Mouse (Mus musculus) neural tube, embryonic 11.5 days (tissue): ENCODE data around the gene Sbsn. TPM values are rescaled to one million over a fixed set of nuclear protein-coding genes. Genes with fewer than 3 reads are reported as not detected.
"Not testable (repeated sequence)": the region's sequence is repeated elsewhere in the genome, so short reads cannot be mapped to it uniquely, and the experiment has no call there.

Experiments used
- ATAC-seq: fragments of 200-750 bp; cut with Nextera tagmentation; 2 replicates; pipeline ENCODE4 v1.8.0; 2017; ENCODE audit warnings: moderate number of reproducible peaks, mild to moderate bottlenecking, moderate TSS enrichment, moderate library complexity; ENCODE audit not compliant: insufficient read depth, low FRiP score, low TSS enrichment
- DNase-seq: peaks from one replicate; pipeline ENCODE4 v3.0.0-alpha.2; 2015; ENCODE audit warnings: low spot score
- H3K27ac ChIP-seq: fragments of 300-500 bp; sonication (generic); 2 replicates; pipeline ENCODE4 v1.5.1; 2014; ENCODE audit warnings: low read depth, mild to moderate bottlenecking, low read length
- H3K27me3 ChIP-seq: fragments of 300-500 bp; sonication (generic); 2 replicates; pipeline ENCODE4 v1.6.1; 2014; ENCODE audit warnings: mild to moderate bottlenecking, low read length, mixed read lengths; ENCODE audit not compliant: control insufficient read depth, insufficient read depth
- H3K36me3 ChIP-seq: fragments of 300-500 bp; sonication (generic); 2 replicates; pipeline ENCODE4 v1.6.1; 2014; ENCODE audit warnings: mild to moderate bottlenecking, low read length, moderate library complexity, mixed read lengths; ENCODE audit not compliant: control insufficient read depth, insufficient read depth
- H3K4me1 ChIP-seq: fragments of 300-500 bp; sonication (generic); 2 replicates; pipeline ENCODE4 v1.6.1; 2014; ENCODE audit warnings: low read length, mixed read lengths; ENCODE audit not compliant: control insufficient read depth, insufficient read depth
- H3K4me2 ChIP-seq: fragments of 300-500 bp; sonication (generic); 2 replicates; pipeline ENCODE4 v1.6.1; 2014; ENCODE audit warnings: low read depth, mild to moderate bottlenecking, moderate library complexity
- H3K4me3 ChIP-seq: fragments of 300-500 bp; sonication (generic); 2 replicates; pipeline ENCODE4 v1.5.1; 2014; ENCODE audit warnings: low read depth, low read length
- H3K9ac ChIP-seq: fragments of 300-500 bp; sonication (generic); 2 replicates; pipeline ENCODE4 v1.6.1; 2014; ENCODE audit warnings: mild to moderate bottlenecking, low read length
- H3K9me3 ChIP-seq: fragments of 300-500 bp; sonication (generic); 2 replicates; pipeline ENCODE4 v1.6.1; 2016; ENCODE audit warnings: low read length; ENCODE audit not compliant: control insufficient read depth
- WGBS: fragments of 180-500 bp; shearing (Covaris S2); extraction: QIAGEN DNeasy Blood & Tissue Kit; methylation state at CpG from one replicate; pipeline ENCODE4 v1.1.7; 2014; 5-methylcytosine and 5-hydroxymethylcytosine counted together
- polyA plus RNA-seq: library from polyadenylated mRNA; unstranded; fragments of >200 nt; fragmentation: Nextera tagmentation; extraction: Ambion mirVana; gene quantifications from 2 replicates; pipeline ENCODE4 v1.2.1, GENCODE M21; 2014

The Sbsn gene
- polyA plus RNA-seq, 1 experiment from 2014 or later: 0.09 TPM

DNA sequence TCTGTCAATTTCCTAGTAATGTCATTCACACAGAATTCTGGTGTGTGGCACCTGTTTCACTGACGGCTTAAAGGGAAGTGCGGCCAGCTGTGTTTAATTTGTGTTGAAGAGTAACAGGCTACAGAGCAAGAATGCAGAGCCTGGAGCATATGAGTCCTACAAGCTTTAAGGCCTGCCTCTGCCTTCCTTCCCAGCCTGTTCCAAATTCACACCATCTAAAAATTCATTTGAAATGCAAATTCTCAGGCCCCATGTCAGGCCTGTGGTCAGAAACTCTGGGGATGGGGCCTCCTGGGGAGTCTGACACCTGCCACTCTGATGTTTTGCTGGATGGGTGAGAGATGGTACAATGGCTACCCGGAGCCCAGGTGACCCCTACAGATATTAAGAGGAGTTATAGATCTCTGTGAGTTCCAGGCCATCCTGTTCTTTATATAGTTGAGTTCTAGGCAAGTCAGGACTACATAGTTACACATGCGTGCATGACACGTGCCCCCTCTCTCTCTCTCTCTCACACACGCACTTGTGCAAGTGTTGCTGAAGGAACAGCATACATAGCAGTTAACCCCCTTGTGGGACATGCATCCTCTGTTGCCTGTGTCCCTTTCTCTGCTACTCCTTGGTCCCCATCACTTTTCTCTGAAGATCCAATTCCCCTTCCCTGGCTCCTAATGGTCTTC lies 27.9 kb upstream of the Sbsn start:
- DNase-seq (no peak), ATAC-seq (no peak)
- whole genome bisulfite sequencing: 79% methylated on average over 6 of the region's 6 CpGs

DNA sequence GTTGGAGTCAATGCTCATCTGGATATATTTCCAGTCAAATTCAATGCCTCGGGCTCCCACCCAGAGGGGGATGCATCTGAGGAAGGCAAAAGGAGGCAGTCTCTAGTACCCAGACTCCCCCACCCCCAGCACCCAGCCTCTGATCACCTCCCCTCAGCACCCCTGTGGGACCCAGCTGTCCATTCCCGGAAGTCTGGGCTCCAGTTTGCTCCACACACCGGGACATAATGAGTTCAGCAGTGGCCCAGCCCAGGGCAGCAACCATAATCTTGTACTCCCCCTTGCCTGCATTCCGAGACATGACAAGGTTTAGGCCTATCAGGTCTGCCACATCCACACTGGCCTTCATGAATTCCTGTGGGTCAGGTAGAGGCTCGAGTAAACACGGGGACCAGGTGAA lies 23.1 kb upstream of the Sbsn start:
- Histone ChIP-seq H3K36me3 (no peaks in the 10 kb centered on the region; the same call in 1 of the 2 replicates), H3K27ac (no peak overlapping the region), H3K4me3 (peak overlapping the region; percentile 87), H3K9ac (no peak overlapping the region), H3K4me2 (peak overlapping the region; percentile 60), H3K27me3 (no peaks in the 10 kb centered on the region), H3K4me1 (peaks cover 14% of the 10 kb centered on the region), H3K9me3 (no peaks in the 10 kb centered on the region)
- ATAC-seq (no peak), DNase-seq (no peak)
- 85% methylated on average over 6 of the region's 6 CpGs for WGBS

More for the DNA sequence above, 27.9 kb upstream of the Sbsn start:
- no peaks in the 10 kb centered on the region; the same call in 1 of the 2 replicates for H3K36me3 ChIP-seq
- no peaks in the 10 kb centered on the region for H3K27me3 ChIP-seq
- H3K27ac ChIP-seq: no peak overlapping the region
- H3K9me3 ChIP-seq: no peaks in the 10 kb centered on the region
- H3K4me3 ChIP-seq: no peak overlapping the region
- H3K4me1 ChIP-seq: peaks cover 3% of the 10 kb centered on the region
- H3K9ac ChIP-seq: no peak overlapping the region
- no peak overlapping the region for H3K4me2 ChIP-seq

DNA sequence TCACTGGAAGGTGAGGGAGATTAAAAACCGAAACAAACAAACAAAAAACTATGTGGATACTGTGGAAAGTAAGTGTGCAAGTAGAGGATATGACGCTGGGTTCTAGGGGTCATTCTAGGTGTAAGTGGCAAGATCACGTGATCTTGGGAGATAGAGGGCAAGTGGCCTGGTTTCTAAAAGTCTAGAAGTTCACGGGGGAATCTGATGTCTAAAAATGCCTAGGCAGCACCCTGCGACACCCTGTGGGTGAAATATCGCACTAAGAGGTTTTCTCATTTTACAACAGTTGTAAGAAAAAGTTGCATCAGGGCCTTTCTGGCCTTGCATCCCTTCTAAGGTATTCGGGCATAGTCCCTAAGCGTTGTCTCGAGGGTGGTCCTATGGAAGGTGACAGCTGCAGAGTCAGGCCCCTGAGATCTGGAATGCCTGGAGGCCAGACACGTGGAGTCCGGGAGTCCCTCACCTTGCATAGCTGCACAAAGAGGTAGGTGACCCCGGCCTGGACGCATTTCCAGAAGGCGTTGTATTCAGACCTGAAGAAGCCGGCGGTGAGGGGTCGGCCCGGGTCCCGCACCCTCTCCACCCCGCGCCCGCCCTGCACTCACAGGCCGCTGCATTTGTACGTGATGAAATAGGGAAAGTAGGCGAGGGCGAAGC lies 22.4 kb upstream of the Sbsn start:
- no peaks in the 10 kb centered on the region for H3K27me3 ChIP-seq
- WGBS: 10% methylated on average over 26 of the region's 26 CpGs
- no peaks in the 10 kb centered on the region for H3K9me3 ChIP-seq
- peak overlapping the region; percentile 87 for H3K4me3 ChIP-seq
- peak overlapping the region; percentile 80 for H3K9ac ChIP-seq
- H3K4me2 ChIP-seq: peak overlapping the region; percentile 60
- H3K36me3 ChIP-seq: no peaks in the 10 kb centered on the region; the same call in 1 of the 2 replicates
- H3K27ac ChIP-seq: 0 out of 2 replicates have a peak overlapping the region, but pooled peaks have one; percentile 2
- no peak for DNase-seq
- peaks cover 14% of the 10 kb centered on the region for H3K4me1 ChIP-seq
- ATAC-seq: peak; percentile 59

DNA sequence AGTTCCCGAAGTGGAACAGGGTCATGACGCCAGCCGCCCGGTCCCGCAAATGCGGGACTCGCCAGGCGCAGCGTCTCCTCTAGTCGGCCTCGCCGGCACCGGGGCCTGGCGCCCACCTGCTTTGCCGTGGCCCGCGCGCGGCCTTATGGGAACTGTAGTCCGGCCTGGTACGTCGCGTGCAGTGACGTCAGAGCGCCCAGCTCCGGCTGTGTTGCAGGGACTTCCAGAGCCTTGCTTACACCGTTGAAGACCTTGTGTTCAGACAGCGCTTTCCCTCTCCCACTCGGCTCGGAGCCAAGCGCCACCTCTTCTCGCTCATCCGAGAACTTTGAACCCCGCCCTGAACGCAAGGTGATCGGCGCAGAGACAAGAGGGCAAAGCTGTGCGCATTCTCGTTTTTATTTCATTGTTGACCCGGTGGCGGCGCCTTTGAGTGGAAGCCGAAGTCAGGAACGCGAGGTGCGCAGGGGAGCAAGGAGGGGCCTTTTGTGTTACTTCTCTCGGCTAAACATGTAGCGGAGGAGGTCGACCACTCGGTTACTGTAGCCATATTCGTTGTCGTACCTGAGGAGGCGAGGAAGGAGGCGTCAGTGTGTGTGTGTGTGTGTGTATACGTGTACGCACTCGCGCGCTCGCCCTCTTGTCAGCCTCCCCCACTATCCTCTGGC lies 21.7 kb upstream of the Sbsn start, which contains the start of gene Tmem147:
Tmem147 (minus strand) TSS at position 145 of the 668 bp plus-strand sequence.
- ATAC-seq: peak; percentile 98
- WGBS: under 1% methylated on average over 60 of the region's 60 CpGs
- Histone ChIP-seq H3K36me3 (no peaks in the 10 kb centered on the region; the same call in 1 of the 2 replicates), H3K9ac (peak within 1 kb of the TSS; percentile 80), H3K27me3 (no peaks in the 10 kb centered on the region), H3K4me2 (peak within 1 kb of the TSS; percentile 60), H3K27ac (peak within 1 kb of the TSS; percentile 77), H3K4me3 (peak within 1 kb of the TSS; percentile 87), H3K9me3 (no peaks in the 10 kb centered on the region), H3K4me1 (peaks cover 14% of the 10 kb centered on the region)
- peak; percentile 95 for DNase-seq

DNA sequence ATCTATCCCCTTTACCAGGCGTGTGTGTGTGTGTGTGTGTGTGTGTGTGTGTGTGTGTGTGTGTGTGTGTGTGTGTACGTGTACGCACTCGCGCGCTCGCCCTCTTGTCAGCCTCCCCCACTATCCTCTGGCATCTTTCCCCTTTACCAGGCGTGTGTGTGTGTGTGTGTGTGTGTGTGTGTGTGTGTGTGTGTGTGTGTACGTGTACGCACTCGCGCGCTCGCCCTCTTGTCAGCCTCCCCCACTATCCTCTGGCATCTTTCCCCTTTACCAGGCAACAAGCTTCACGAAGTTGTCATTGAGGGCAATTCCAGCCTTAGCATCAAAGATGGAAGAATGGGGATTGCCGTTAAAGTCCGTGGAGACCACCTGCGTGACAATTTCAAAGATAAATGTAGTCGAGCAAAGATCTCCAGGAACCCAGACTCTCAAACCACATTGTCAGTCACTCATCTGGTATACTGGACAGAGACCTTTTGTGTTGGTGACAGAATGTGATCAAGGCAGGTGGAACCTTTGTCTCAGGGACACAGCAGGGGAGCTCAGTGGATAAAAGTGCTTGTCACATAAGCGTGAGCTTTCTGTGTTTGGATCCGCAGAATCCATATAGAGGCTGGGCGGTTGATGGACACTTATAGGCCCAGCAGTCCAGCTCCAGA lies 21.1 kb upstream of the Sbsn start:
- Histone ChIP-seq H3K4me2 (peak overlapping the region; percentile 60), H3K27ac (peak overlapping the region; percentile 77), H3K4me3 (peak overlapping the region; percentile 87), H3K9ac (peak overlapping the region; percentile 80), H3K4me1 (peaks cover 14% of the 10 kb centered on the region)
- DNase-seq, ATAC-seq, H3K27me3 ChIP-seq, H3K36me3 ChIP-seq, H3K9me3 ChIP-seq: not testable (repeated sequence)
- WGBS: 32% methylated on average over 11 of the region's 22 CpGs

DNA sequence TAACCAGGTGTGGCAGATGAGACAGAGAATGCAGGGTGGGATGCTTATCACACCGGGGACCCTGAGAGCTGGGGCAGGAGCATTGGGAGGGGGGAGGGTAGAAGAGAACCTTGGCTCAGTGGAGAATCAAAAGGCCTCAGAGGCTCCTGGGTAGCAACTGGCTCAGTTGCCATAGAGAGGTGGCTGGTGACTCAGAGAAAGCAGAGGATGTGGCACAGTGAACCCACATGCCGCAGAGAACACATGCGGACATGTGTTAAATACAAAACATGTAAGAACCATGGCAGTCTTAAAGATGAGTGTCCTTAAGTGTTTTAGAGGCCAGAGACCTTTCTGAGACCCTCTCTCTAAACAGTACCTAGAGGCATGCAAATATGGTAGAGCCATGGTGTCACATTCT lies 15.1 kb upstream of the Sbsn start:
- Histone ChIP-seq H3K36me3 (peaks cover 6% of the 10 kb centered on the region; the same call in 1 of the 2 replicates), H3K9me3 (no peaks in the 10 kb centered on the region)
- WGBS: 86% methylated on average over 3 of the region's 3 CpGs

DNA sequence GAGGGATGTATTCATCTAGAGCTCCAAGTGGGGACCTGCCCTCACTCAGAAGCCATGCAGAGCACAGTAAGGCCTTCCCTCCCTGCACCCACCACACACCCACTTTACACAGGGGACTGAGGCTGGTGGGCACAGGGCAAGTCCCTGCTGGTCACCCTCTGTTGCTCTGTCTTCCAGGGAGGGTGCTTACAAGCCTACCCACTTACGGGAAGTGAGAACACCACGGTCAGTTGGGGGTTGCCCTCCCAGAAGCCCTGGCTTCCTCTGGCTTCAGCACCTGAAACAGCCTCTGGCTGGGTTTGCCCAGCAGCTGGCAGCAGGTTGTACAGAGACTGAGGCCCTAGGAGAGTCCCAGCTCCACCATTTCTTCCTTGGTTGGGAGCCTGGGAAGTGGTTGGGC lies 8.7 kb upstream of the Sbsn start:
- ATAC-seq: not testable (repeated sequence)

More for the DNA sequence above, 15.1 kb upstream of the Sbsn start:
- Histone ChIP-seq H3K4me3 (no peak overlapping the region), H3K4me1 (no peaks in the 10 kb centered on the region), H3K9ac (no peak overlapping the region), H3K27me3 (no peaks in the 10 kb centered on the region), H3K27ac (no peak overlapping the region), H3K4me2 (no peak overlapping the region)
- DNase-seq: no peak
- no peak for ATAC-seq

DNA sequence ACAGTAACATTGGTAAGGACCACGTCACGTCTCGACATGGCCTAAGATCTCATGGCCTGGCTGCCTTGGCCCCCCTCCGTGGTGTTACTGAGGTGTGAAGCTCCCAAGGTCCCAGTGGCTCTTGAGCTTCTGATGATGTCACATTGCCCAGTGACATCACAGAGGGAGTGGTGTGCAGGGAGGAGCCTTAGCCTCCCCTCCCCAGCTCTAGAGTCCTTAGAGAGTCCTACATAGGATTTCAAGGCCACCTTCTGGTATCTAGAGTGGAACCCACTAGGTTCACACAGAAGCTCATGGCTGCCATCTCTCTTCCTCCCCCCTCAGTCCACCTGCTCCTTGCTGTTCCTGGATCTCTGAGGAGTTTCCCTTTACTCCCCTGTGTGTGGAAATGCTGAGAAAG lies 7.7 kb upstream of the Sbsn start, which contains the start of gene Gapdhs:
Gapdhs (minus strand) TSS at position 65 of the 400 bp plus-strand sequence.
- H3K27me3 ChIP-seq, ATAC-seq, H3K4me1 ChIP-seq, H3K27ac ChIP-seq, H3K9me3 ChIP-seq, H3K9ac ChIP-seq, DNase-seq, H3K36me3 ChIP-seq, H3K4me3 ChIP-seq, H3K4me2 ChIP-seq: not testable (repeated sequence)
- 71% methylated on average over 1 of the region's 4 CpGs for WGBS

More for the DNA sequence above, 8.7 kb upstream of the Sbsn start:
- not testable (repeated sequence) for H3K4me1 ChIP-seq, H3K4me3 ChIP-seq, H3K9me3 ChIP-seq, H3K36me3 ChIP-seq, H3K4me2 ChIP-seq, H3K27me3 ChIP-seq, DNase-seq, H3K27ac ChIP-seq, H3K9ac ChIP-seq
- WGBS: 86% methylated on average over 2 of the region's 2 CpGs
